Mouse (Mus musculus): Measurements from ENCODE around the gene Rnf123. TPM values are rescaled to one million over a fixed set of nuclear protein-coding genes. Genes with fewer than 3 reads are reported as not detected.

The Rnf123 gene
- polyA plus RNA-seq, 1 experiment from 2014 or later, result 51.6 TPM

- H3K4me1 ChIP-seq, result peaks cover 35% of the 10 kb centered on the region
- no peak for ATAC-seq (ENCODE audit: low FRiP score)
- peaks cover 45% of the 10 kb centered on the region for H3K36me3 ChIP-seq
- H3K27me3 ChIP-seq (replicated peaks), result no peaks in the 10 kb centered on the region
- no peak overlapping the region for H3K4me3 ChIP-seq (replicated peaks)
- 60% methylated on average over 10 of the region's 10 CpGs for WGBS
- no peak overlapping the region for H3K9ac ChIP-seq (replicated peaks)
- no peak overlapping the region for H3K27ac ChIP-seq (replicated peaks)
- H3K9me3 ChIP-seq (replicated peaks), result no peaks in the 10 kb centered on the region
- no peak overlapping the region for H3K4me2 ChIP-seq
Measured at GRCm38 (mm10) chr9:108095949-108096712, 13.0 kb upstream of the Rnf123 start.

DNA sequence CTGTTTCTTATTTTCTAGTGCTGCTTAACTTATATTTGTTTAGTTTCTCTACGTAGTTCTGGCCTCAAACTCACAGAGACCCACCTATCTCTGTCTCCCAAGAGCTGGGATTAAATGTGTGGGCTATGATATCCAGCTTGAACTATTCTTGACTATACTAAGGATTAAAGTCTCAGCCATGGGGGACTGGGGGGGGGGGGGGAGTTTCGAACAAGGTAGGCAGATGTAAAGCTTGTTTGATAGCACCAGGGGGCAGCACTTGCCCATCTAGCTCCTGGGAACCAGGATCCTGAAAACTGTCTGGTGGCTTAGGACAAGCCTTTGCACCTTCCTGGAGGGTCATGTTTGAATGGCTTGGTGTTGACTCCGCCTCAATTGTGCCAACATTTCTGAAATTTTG is 12.4 kb upstream of the Rnf123 start:
- H3K4me2 ChIP-seq, result peak overlapping the region; percentile 97
- H3K9ac ChIP-seq (replicated peaks), result no peak overlapping the region; the same call in 1 of the 2 replicates
- WGBS, result 21% methylated on average over 3 of the region's 3 CpGs
- H3K27me3 ChIP-seq (replicated peaks), result no peaks in the 10 kb centered on the region
- H3K4me1 ChIP-seq, result peaks cover 35% of the 10 kb centered on the region
- H3K27ac ChIP-seq (replicated peaks), result no peak overlapping the region
- H3K36me3 ChIP-seq, result peaks cover 46% of the 10 kb centered on the region
- no peak for ATAC-seq (ENCODE audit: low FRiP score)
- no peaks in the 10 kb centered on the region for H3K9me3 ChIP-seq (replicated peaks)
- H3K4me3 ChIP-seq (replicated peaks), result peak overlapping the region; percentile 70

- ATAC-seq (ENCODE audit: low FRiP score), result peak; percentile 43
- Histone ChIP-seq H3K9ac (replicated peaks) (peak overlapping the region; percentile 83), H3K4me3 (replicated peaks) (peak overlapping the region; percentile 70), H3K27me3 (replicated peaks) (no peaks in the 10 kb centered on the region), H3K9me3 (replicated peaks) (no peaks in the 10 kb centered on the region), H3K4me2 (peak overlapping the region; percentile 97), H3K27ac (replicated peaks) (peak overlapping the region; percentile 80), H3K4me1 (peaks cover 35% of the 10 kb centered on the region), H3K36me3 (peaks cover 51% of the 10 kb centered on the region)
- WGBS, result under 1% methylated on average over 16 of the region's 16 CpGs
Measured at GRCm38 (mm10) chr9:108094998-108095411, 11.9 kb upstream of the Rnf123 start.

GRCm38 (mm10) chr9:108094184-108094941 is 11.2 kb upstream of the Rnf123 start, which contains the start of gene Apeh:
Apeh (minus strand) TSS chr9:108094606.
- H3K27ac ChIP-seq (replicated peaks), result peak within 1 kb of the TSS; percentile 80
- peak within 1 kb of the TSS; percentile 70 for H3K4me3 ChIP-seq (replicated peaks)
- peak; percentile 91 for ATAC-seq (ENCODE audit: low FRiP score)
- H3K4me1 ChIP-seq, result peaks cover 35% of the 10 kb centered on the region
- H3K9ac ChIP-seq (replicated peaks), result peak within 1 kb of the TSS; percentile 83
- peaks cover 51% of the 10 kb centered on the region for H3K36me3 ChIP-seq
- H3K9me3 ChIP-seq (replicated peaks), result no peaks in the 10 kb centered on the region
- H3K27me3 ChIP-seq (replicated peaks), result no peaks in the 10 kb centered on the region
- peak within 1 kb of the TSS; percentile 97 for H3K4me2 ChIP-seq
- under 1% methylated on average over 52 of the region's 52 CpGs for WGBS

GRCm38 (mm10) chr9:108093586-108093985 is 10.4 kb upstream of the Rnf123 start:
- Histone ChIP-seq H3K9me3 (replicated peaks) (no peaks in the 10 kb centered on the region), H3K27me3 (replicated peaks) (no peaks in the 10 kb centered on the region), H3K27ac (replicated peaks) (peak overlapping the region; percentile 80; the same call in 1 of the 2 replicates), H3K9ac (replicated peaks) (peak overlapping the region; percentile 83), H3K4me1 (peaks cover 35% of the 10 kb centered on the region), H3K36me3 (peaks cover 51% of the 10 kb centered on the region), H3K4me3 (replicated peaks) (peak overlapping the region; percentile 70), H3K4me2 (peak overlapping the region; percentile 97)
- WGBS, result 75% methylated on average over 10 of the region's 10 CpGs
- no peak for ATAC-seq (ENCODE audit: low FRiP score)

DNA sequence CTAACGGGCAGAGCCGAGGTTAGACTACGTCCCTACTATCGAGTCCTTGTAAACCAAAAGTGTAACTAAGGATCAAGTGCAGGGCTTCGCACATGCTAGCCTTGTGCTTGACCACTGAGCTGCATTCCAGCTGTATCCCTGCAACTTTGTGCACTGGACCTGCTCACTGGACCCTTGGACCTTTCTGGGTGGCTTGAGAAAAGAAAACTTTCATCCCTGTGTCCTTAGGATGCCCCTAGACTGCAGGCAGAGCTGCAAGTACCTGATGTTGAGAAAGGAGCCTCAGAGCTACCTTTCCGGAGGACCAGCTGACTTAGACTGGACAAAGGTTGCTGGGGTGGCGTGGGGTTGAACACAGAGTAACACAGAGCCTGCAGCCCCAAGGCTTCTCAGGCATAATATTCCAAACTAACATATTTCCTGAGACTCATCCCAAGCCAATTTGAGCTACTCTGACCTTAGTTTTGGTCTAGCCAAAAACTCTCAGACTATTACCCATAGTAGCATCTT is 7.5 kb upstream of the Rnf123 start:
- Histone ChIP-seq H3K4me1 (peaks cover 27% of the 10 kb centered on the region), H3K9ac (replicated peaks) (no peak overlapping the region), H3K9me3 (replicated peaks) (no peaks in the 10 kb centered on the region), H3K27me3 (replicated peaks) (no peaks in the 10 kb centered on the region), H3K4me2 (no peak overlapping the region), H3K27ac (replicated peaks) (no peak overlapping the region), H3K4me3 (replicated peaks) (no peak overlapping the region), H3K36me3 (peaks cover 69% of the 10 kb centered on the region)
- ATAC-seq (ENCODE audit: low FRiP score), result no peak
- 97% methylated on average over 7 of the region's 7 CpGs for WGBS

- peaks cover 12% of the 10 kb centered on the region for H3K4me1 ChIP-seq
Measured at GRCm38 (mm10) chr9:108085261-108085660, 2.1 kb upstream of the Rnf123 start.

DNA sequence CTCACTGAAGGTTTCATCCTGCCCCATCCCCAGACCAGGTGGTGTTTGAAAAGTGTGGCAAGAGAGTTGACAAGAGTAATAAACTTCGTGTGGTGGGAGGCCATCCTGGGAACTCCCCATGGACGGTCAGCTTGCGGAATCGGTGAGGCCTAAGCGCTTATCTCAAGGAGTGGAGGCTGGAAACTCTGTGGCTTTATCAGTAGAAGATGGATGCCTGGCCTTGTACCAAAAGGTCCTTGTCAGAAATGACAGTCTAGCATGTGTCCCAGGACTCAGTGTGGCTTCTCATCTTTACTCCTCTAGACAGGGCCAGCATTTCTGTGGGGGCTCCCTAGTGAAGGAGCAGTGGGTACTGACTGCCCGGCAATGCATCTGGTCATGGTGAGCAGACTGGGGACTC is 415 bp upstream of the Rnf123 start:
- Histone ChIP-seq H3K9ac (replicated peaks) (no peak overlapping the region), H3K4me3 (replicated peaks) (no peak overlapping the region), H3K36me3 (peaks cover 47% of the 10 kb centered on the region), H3K4me1 (peaks cover 19% of the 10 kb centered on the region), H3K9me3 (replicated peaks) (no peaks in the 10 kb centered on the region), H3K4me2 (no peak overlapping the region), H3K27me3 (replicated peaks) (peaks cover 46% of the 10 kb centered on the region), H3K27ac (replicated peaks) (no peak overlapping the region)
- ATAC-seq (ENCODE audit: low FRiP score), result no peak
- WGBS, result 86% methylated on average over 6 of the region's 6 CpGs

More at GRCm38 (mm10) chr9:108085261-108085660, 2.1 kb upstream of the Rnf123 start:
- Histone ChIP-seq H3K4me3 (replicated peaks) (no peak overlapping the region), H3K27me3 (replicated peaks) (peaks cover 46% of the 10 kb centered on the region), H3K27ac (replicated peaks) (no peak overlapping the region), H3K36me3 (peaks cover 64% of the 10 kb centered on the region), H3K9ac (replicated peaks) (no peak overlapping the region), H3K4me2 (no peak overlapping the region), H3K9me3 (replicated peaks) (no peaks in the 10 kb centered on the region)
- ATAC-seq (ENCODE audit: low FRiP score), result no peak
- 90% methylated on average over 4 of the region's 4 CpGs for WGBS

DNA sequence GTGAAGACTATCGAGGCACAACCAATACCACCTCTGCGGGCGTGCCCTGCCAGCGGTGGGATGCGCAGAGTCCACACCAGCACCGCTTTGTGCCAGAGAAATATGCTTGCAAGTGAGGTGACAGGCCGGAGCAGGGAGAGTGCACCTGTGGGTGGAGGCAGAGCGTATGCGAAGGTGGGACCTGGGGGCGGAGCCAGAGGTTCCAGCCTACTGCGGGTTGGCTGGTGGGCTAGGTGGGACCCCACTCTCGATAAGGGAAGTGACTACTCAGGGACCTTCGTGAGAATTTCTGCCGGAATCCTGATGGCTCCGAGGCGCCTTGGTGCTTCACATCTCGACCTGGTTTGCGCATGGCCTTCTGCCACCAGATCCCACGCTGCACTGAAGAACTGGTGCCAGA is 597 bp downstream of the Rnf123 start:
- Histone ChIP-seq H3K27ac (replicated peaks) (no peak overlapping the region), H3K9ac (replicated peaks) (0 out of 2 replicates have a peak overlapping the region, but pooled peaks have one; percentile 15), H3K4me3 (replicated peaks) (peak overlapping the region; percentile 19), H3K9me3 (replicated peaks) (no peaks in the 10 kb centered on the region), H3K4me2 (peak overlapping the region; percentile 45), H3K4me1 (peaks cover 29% of the 10 kb centered on the region), H3K27me3 (replicated peaks) (peaks cover 46% of the 10 kb centered on the region), H3K36me3 (peaks cover 37% of the 10 kb centered on the region)
- 6% methylated on average over 19 of the region's 19 CpGs for WGBS
- ATAC-seq (ENCODE audit: low FRiP score), result no peak

- ATAC-seq (ENCODE audit: low FRiP score), result no peak
- no peaks in the 10 kb centered on the region for H3K9me3 ChIP-seq (replicated peaks)
- H3K27me3 ChIP-seq (replicated peaks), result peaks cover 44% of the 10 kb centered on the region
- WGBS, result 76% methylated on average over 5 of the region's 5 CpGs
- peak within 1 kb of the TSS; percentile 92 for H3K4me2 ChIP-seq
- no peak within 1 kb of the TSS for H3K27ac ChIP-seq (replicated peaks)
- H3K36me3 ChIP-seq, result peaks cover 13% of the 10 kb centered on the region
- H3K9ac ChIP-seq (replicated peaks), result peak within 1 kb of the TSS; percentile 76
- peaks cover 29% of the 10 kb centered on the region for H3K4me1 ChIP-seq
- H3K4me3 ChIP-seq (replicated peaks), result peak within 1 kb of the TSS; percentile 61
Measured at GRCm38 (mm10) chr9:108080168-108080567, 3.0 kb downstream of the Rnf123 start, which contains the start of gene Mst1. Mst1 (plus strand) TSS chr9:108080436.

DNA sequence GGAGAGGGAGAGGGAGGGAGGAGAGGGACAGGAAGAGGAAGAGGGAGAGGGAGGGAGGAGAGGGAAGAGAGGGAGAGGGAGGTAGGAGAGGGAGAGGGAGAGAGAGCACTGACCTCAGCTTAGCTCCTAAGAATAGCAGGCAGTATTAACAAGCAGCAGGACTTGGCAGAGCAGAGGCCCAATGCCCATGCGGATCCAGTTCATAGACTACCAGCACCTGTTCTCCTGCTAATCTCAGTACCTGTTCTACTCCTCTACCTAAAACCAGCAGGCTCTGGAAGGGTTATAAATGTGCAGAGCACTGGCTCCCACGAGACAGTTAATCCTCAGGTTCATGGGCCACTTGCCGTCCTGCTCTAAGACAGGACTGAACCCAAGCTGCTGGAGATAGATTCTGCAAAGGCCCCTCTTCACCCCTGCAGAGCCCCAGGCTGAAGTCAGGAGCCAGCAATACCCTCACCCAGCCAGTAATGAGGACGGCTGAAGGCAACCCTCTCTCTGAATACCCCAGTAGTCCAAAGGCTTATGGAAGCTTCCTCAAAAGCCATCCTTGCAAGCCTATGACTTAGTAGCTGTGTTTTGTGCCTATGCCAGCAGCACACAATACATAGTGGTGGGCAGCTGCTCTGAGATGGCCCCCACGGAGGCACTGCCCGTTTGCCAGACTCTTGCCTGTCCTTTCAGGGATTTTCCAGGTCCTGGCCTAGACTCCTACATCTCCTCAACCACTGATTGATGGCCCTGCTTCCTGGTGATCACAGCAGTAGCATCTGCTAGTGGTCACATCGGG is 9.8 kb downstream of the Rnf123 start:
- H3K9ac ChIP-seq (replicated peaks), result no peak overlapping the region
- peaks cover 8% of the 10 kb centered on the region for H3K4me1 ChIP-seq
- peaks cover 22% of the 10 kb centered on the region for H3K36me3 ChIP-seq
- no peak overlapping the region for H3K27ac ChIP-seq (replicated peaks)
- no peak for ATAC-seq (ENCODE audit: low FRiP score)
- WGBS, result 64% methylated on average over 7 of the region's 7 CpGs
- H3K27me3 ChIP-seq (replicated peaks), result no peaks in the 10 kb centered on the region
- H3K4me2 ChIP-seq, result no peak overlapping the region
- no peak overlapping the region for H3K4me3 ChIP-seq (replicated peaks)
- H3K9me3 ChIP-seq (replicated peaks), result no peaks in the 10 kb centered on the region

Measured in neural tube, embryonic 15.5 days (tissue).